Comparison of ENCODE assay signal across 15 mouse cellular contexts in genomic region chr6:33977880-33978279, GRCm38 (mm10). TPM values are rescaled to one million over a fixed set of nuclear protein-coding genes. Genes with fewer than 3 reads are reported as not detected.
A peak's percentile ranks its signal among the peaks of the same experiment; 100 is the strongest.
DNase-seq lines count a peak whose midpoint lies in the region; ATAC-seq lines count a peak whose summit lies in the region.
"Had no signal": no experiment of that assay in that cellular context is flagged by ENCODE, and none has a peak within 500 bp of the region (broad histone marks: within the 10 kb centered on the region; RNA-seq: fewer than 3 reads in every experiment).

No protein-coding gene starts in this region.

- H3K4me2 ChIP-seq in hindbrain, embryonic 12.5 days (replicated peaks) = no peak overlapping the region
- no peak overlapping the region for H3K4me2 ChIP-seq in embryonic facial prominence, embryonic 11.5 days (ENCODE audit: low read depth, low read length)
- no peak overlapping the region for H3K4me2 ChIP-seq in limb, embryonic 13.5 days (replicated peaks)
- H3K4me2 ChIP-seq: midbrain, embryonic 12.5 days; neural tube, embryonic 12.5 days had no signal

- H3K4me3 ChIP-seq in hindbrain, embryonic 12.5 days = no peak overlapping the region
- H3K4me3 ChIP-seq in hindbrain, embryonic 10.5 days = no peak overlapping the region
- no peak overlapping the region for H3K4me3 ChIP-seq in embryonic facial prominence, embryonic 11.5 days (ENCODE audit: low read depth, low read length)
- H3K4me3 ChIP-seq in limb, embryonic 13.5 days = no peak overlapping the region
- H3K4me3 ChIP-seq: midbrain, embryonic 12.5 days; neural tube, embryonic 12.5 days had no signal

- no peaks in the 10 kb centered on the region for H3K27me3 ChIP-seq in hindbrain, embryonic 12.5 days
- H3K27me3 ChIP-seq in hindbrain, embryonic 10.5 days (ENCODE audit: insufficient read depth, poor library complexity, severe bottlenecking) = no peaks in the 10 kb centered on the region
- H3K27me3 ChIP-seq in embryonic facial prominence, embryonic 11.5 days (ENCODE audit: control insufficient read depth, insufficient read depth, low read length) = no peaks in the 10 kb centered on the region
- H3K27me3 ChIP-seq in limb, embryonic 13.5 days = 0 out of 2 replicates have a peak, but pooled peaks cover 3% of the 10 kb centered on the region
- H3K27me3 ChIP-seq: midbrain, embryonic 12.5 days; neural tube, embryonic 12.5 days had no signal

- no peak overlapping the region for H3K9ac ChIP-seq in hindbrain, embryonic 12.5 days
- no peak overlapping the region for H3K9ac ChIP-seq in embryonic facial prominence, embryonic 11.5 days (replicated peaks; ENCODE audit: low read length)
- no peak overlapping the region for H3K9ac ChIP-seq in limb, embryonic 13.5 days
- H3K9ac ChIP-seq: midbrain, embryonic 12.5 days; neural tube, embryonic 12.5 days had no signal

- H3K9me3 ChIP-seq in hindbrain, embryonic 12.5 days (replicated peaks) = no peaks in the 10 kb centered on the region
- H3K9me3 ChIP-seq in hindbrain, embryonic 10.5 days = no peaks in the 10 kb centered on the region
- no peaks in the 10 kb centered on the region for H3K9me3 ChIP-seq in embryonic facial prominence, embryonic 11.5 days (replicated peaks; ENCODE audit: control insufficient read depth, low read length)
- H3K9me3 ChIP-seq in limb, embryonic 13.5 days = no peaks in the 10 kb centered on the region
- H3K9me3 ChIP-seq: midbrain, embryonic 12.5 days; neural tube, embryonic 12.5 days had no signal

- ATAC-seq in hindbrain, embryonic 12.5 days (ENCODE audit: low FRiP score) = 0 out of 2 replicates have a peak, but pooled peaks have one; percentile 26
- ATAC-seq in embryonic facial prominence, embryonic 11.5 days (replicated peaks; ENCODE audit: insufficient number of reproducible peaks, low FRiP score, low TSS enrichment, low read depth) = no peak
- ATAC-seq in limb, embryonic 13.5 days (ENCODE audit: low FRiP score, low read depth) = peak; percentile 70; the same call in 1 of the 2 replicates
- ATAC-seq: inflammation-experienced regulatory T-cells, adult 6 months had no signal

- no peak for DNase-seq in hindbrain, embryonic 10.5 days (ENCODE audit: low spot score)
- peak; percentile 40 for DNase-seq in embryonic facial prominence, embryonic 11.5 days (ENCODE audit: low spot score)
- peak; percentile 66 for DNase-seq in forelimb bud, embryonic 11.5 days (ENCODE audit: low read depth, low spot score)
- no peak for DNase-seq in Muller cell, postnatal 12 days (ENCODE audit: inconsistent ontology term)
- no peak for DNase-seq in kidney, postnatal 4 days
- DNase-seq in thymus, adult 18-20 months = no peak
- DNase-seq: adrenal gland, adult 2 months; cerebellum, adult 8-10 months; kidney, postnatal 14 days had no signal

- 68% methylated on average over 9 of the region's 9 CpGs for WGBS in hindbrain, embryonic 12.5 days
- 79% methylated on average over 9 of the region's 9 CpGs for WGBS in hindbrain, embryonic 10.5 days
- WGBS in embryonic facial prominence, embryonic 11.5 days = 42% methylated on average over 9 of the region's 9 CpGs
- WGBS in limb, embryonic 13.5 days = 14% methylated on average over 9 of the region's 9 CpGs

- no peaks in the 10 kb centered on the region for H3K36me3 ChIP-seq in hindbrain, embryonic 12.5 days
- no peaks in the 10 kb centered on the region for H3K36me3 ChIP-seq in hindbrain, embryonic 10.5 days
- H3K36me3 ChIP-seq in embryonic facial prominence, embryonic 11.5 days (replicated peaks; ENCODE audit: control insufficient read depth, insufficient read depth, low read depth, low read length) = no peaks in the 10 kb centered on the region
- no peaks in the 10 kb centered on the region for H3K36me3 ChIP-seq in limb, embryonic 13.5 days
- H3K36me3 ChIP-seq: midbrain, embryonic 12.5 days; neural tube, embryonic 12.5 days had no signal

- 0 out of 2 replicates have a peak overlapping the region, but pooled peaks have one; percentile 1 for H3K27ac ChIP-seq in hindbrain, embryonic 12.5 days
- no peak overlapping the region for H3K27ac ChIP-seq in hindbrain, embryonic 10.5 days
- no peak overlapping the region for H3K27ac ChIP-seq in embryonic facial prominence, embryonic 11.5 days (replicated peaks; ENCODE audit: low read depth, low read length)
- no peak overlapping the region for H3K27ac ChIP-seq in limb, embryonic 13.5 days
- H3K27ac ChIP-seq: midbrain, embryonic 12.5 days; neural tube, embryonic 12.5 days had no signal

- peaks cover 15% of the 10 kb centered on the region for H3K4me1 ChIP-seq in hindbrain, embryonic 12.5 days
- peaks cover 17% of the 10 kb centered on the region for H3K4me1 ChIP-seq in hindbrain, embryonic 10.5 days (replicated peaks)
- no peaks in the 10 kb centered on the region for H3K4me1 ChIP-seq in embryonic facial prominence, embryonic 11.5 days (ENCODE audit: control insufficient read depth, insufficient read depth, low read length)
- peaks cover 18% of the 10 kb centered on the region for H3K4me1 ChIP-seq in limb, embryonic 13.5 days

RNA-seq across cellular contexts. Expression of gene Lrguk, which starts 51.4 kb away (rescaled TPM):
- polyA plus RNA-seq in hindbrain, embryonic 12.5 days (2016; fragmentation: Nextera tagmentation; extraction: Ambion mirVana) = 0.96 and 1.4 TPM in 2 replicates
- polyA plus RNA-seq in hindbrain, embryonic 10.5 days (2016; fragmentation: Nextera tagmentation; extraction: Ambion mirVana) = 1.0 and 1.5 TPM in 2 replicates
- polyA plus RNA-seq in embryonic facial prominence, embryonic 11.5 days (2014; fragmentation: Nextera tagmentation; extraction: Ambion mirVana) = 0.67 and 0.70 TPM in 2 replicates
- polyA plus RNA-seq in limb, embryonic 13.5 days (2015; fragmentation: Nextera tagmentation; extraction: Ambion mirVana) = 0.47 and 0.54 TPM in 2 replicates
- polyA plus RNA-seq: inflammation-experienced regulatory T-cells, adult 6 months; small intestine, adult 2 months had no signal

Comparison
In these comparisons a context has a peak if more than half of its experiments do, and no peak if none do; other contexts are left out.
1. DNase-seq: peak in embryonic facial prominence, embryonic 11.5 days (single experiment) and forelimb bud, embryonic 11.5 days (single experiment); none in hindbrain, embryonic 10.5 days (single experiment), Muller cell, postnatal 12 days (single experiment), kidney, postnatal 4 days (0 of 2) and thymus, adult 18-20 months (0 of 2).